Mouse (Mus musculus) heart, adult 2 months (tissue): ENCODE data around the gene Mrps5.

ENCODE experiments used
- CTCF ChIP-seq: fragments of 200-600 bp; IDR thresholded peaks from 2 replicates; pipeline ENCODE4 v1.8.1; 2022; ENCODE audit warnings: antibody characterized with exemption, mild to moderate bottlenecking, moderate library complexity
- POLR2A ChIP-seq: fragments of 200-500 bp; IDR thresholded peaks from 2 replicates; pipeline ENCODE4 v1.6.1; 2011; ENCODE audit warnings: mild to moderate bottlenecking, low read depth, low read length, control low read depth; ENCODE audit not compliant: insufficient read depth

DNA sequence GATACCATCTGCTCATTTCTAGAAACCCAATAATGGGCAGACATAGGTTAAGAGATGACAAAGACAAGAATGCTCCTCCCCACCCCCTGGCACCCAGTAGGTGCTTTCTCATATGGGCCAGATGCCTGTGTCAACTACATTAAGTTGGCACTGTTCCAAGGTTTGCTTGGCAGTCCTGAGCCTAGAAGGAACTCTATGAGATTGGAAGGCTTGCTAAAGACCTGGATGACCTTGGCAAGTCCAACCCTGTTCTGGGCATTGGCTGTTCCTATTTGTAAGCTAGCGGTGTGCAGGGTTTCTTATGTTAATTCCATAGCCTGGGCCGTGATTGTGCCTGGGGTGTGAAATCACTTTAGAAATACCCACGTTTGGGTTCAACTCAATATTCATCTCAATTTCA lies 67.8 kb downstream of the Mrps5 start:
- TF ChIP-seq POLR2A (no peak), CTCF (no peak)
